Mouse (Mus musculus): ENCODE data around the gene Gpr3. TPM values are rescaled to one million over a fixed set of nuclear protein-coding genes. Genes with fewer than 3 reads are reported as not detected.

The Gpr3 gene
- polyA plus RNA-seq, 1 experiment, result not detected

DNA sequence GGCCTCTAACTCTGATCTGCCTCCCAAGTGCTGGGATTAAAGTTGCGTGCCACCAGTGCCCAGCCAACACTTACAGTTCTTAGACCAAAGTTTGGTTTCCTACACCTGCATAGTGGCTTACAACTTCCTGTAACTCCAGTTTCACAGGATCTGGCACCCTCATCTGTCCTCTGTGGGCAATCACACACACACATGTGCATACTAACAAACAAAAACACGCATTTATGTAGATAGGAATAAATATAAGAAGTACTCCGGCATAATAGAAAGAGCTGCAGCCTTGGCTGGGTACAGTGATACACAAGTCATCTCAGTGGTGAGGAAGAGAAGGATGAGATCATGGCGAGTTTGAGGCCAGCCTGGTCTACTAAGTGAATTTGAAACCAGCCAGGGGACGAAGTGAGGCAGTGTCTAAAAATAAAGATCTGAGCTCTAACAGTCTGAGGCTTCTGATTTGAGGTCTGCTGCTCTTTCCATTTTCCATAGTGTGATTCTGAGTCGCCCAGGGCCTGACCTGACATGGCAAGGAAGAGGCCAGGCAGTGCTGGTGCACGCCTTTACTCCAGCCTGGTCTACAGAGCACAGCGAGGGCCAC is 29.8 kb downstream of the Gpr3 start:
- Histone ChIP-seq H3K36me3 (ENCODE audit: control insufficient read depth, insufficient read depth, low read length) (peaks cover 47% of the 10 kb centered on the region), H3K27ac (ENCODE audit: insufficient read depth, low read depth, low read length) (no peak overlapping the region), H3K27me3 (ENCODE audit: control insufficient read depth, insufficient read depth, low read length) (no peaks in the 10 kb centered on the region), H3K4me3 (ENCODE audit: low read depth, low read length) (no peak overlapping the region), H3K4me1 (ENCODE audit: control insufficient read depth, insufficient read depth, insufficient read length, low read length) (peaks cover 17% of the 10 kb centered on the region)
- TF ChIP-seq CTCF (IDR thresholded peaks at IDR 0.05; ENCODE audit: extremely low read depth, insufficient read length, insufficient replicate concordance, low read depth, low read length) (no peak), POLR2A (IDR thresholded peaks at IDR 0.05; ENCODE audit: low read depth, low read length) (no peak)
- WGBS, result 82% methylated on average over 8 of the region's 8 CpGs

DNA sequence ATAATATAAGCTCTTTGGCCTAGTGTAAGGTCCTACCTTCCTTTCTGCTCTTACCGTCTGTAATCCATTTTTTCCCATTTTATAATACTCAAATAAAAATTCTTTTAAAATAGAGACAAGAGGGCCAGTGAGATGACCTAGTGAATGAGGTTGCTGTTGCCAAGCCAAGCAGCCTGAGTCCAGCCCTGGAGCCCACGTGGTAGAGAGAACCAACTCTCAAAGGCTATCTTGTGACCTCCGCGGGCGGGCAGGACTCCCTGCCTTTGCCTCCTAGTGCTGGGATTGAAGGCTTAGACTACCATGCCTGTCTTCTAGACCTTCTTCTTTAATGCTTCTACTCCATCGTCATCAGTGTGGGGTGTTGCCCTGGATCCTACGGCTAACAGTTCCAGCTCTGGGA is 33.1 kb downstream of the Gpr3 start:
- H3K36me3 ChIP-seq (ENCODE audit: control insufficient read depth, insufficient read depth, low read length), result peaks cover 32% of the 10 kb centered on the region
- H3K4me1 ChIP-seq (ENCODE audit: control insufficient read depth, insufficient read depth, insufficient read length, low read length), result peaks cover 36% of the 10 kb centered on the region
- H3K27ac ChIP-seq (ENCODE audit: insufficient read depth, low read depth, low read length), result no peak overlapping the region
- WGBS, result 92% methylated on average over 7 of the region's 7 CpGs
- TF ChIP-seq POLR2A (IDR thresholded peaks at IDR 0.05; ENCODE audit: low read depth, low read length), result no peak
- no peak for TF ChIP-seq CTCF (IDR thresholded peaks at IDR 0.05; ENCODE audit: extremely low read depth, insufficient read length, insufficient replicate concordance, low read depth, low read length)
- no peaks in the 10 kb centered on the region for H3K27me3 ChIP-seq (ENCODE audit: control insufficient read depth, insufficient read depth, low read length)
- no peak overlapping the region for H3K4me3 ChIP-seq (ENCODE audit: low read depth, low read length)

DNA sequence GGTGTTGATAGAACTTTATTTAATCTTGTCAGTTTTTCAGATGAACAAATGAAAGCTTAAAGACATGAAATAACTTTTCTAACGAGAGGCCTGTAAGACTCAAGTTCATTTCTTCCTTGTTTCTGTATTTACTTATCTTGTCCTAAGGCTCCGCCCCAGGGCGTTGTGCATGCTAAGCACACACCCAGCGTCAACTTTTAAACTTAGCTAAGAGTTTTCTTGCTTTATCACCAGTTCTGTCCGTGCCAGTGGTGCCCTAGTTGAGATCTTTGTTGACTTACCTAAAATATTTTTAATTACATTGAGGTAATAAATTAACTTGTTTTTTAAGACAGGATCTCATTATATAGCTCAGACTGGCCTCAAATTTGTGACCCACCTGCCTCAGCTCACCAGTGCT is 34.0 kb downstream of the Gpr3 start:
- TF ChIP-seq POLR2A (IDR thresholded peaks at IDR 0.05; ENCODE audit: low read depth, low read length) (no peak), CTCF (IDR thresholded peaks at IDR 0.05; ENCODE audit: extremely low read depth, insufficient read length, insufficient replicate concordance, low read depth, low read length) (no peak)
- Histone ChIP-seq H3K4me1 (ENCODE audit: control insufficient read depth, insufficient read depth, insufficient read length, low read length) (peaks cover 38% of the 10 kb centered on the region), H3K4me3 (ENCODE audit: low read depth, low read length) (no peak overlapping the region), H3K36me3 (ENCODE audit: control insufficient read depth, insufficient read depth, low read length) (peaks cover 32% of the 10 kb centered on the region), H3K27me3 (ENCODE audit: control insufficient read depth, insufficient read depth, low read length) (no peaks in the 10 kb centered on the region), H3K27ac (ENCODE audit: insufficient read depth, low read depth, low read length) (peak overlapping the region; percentile 75)
- 25% methylated on average over 5 of the region's 5 CpGs for WGBS

DNA sequence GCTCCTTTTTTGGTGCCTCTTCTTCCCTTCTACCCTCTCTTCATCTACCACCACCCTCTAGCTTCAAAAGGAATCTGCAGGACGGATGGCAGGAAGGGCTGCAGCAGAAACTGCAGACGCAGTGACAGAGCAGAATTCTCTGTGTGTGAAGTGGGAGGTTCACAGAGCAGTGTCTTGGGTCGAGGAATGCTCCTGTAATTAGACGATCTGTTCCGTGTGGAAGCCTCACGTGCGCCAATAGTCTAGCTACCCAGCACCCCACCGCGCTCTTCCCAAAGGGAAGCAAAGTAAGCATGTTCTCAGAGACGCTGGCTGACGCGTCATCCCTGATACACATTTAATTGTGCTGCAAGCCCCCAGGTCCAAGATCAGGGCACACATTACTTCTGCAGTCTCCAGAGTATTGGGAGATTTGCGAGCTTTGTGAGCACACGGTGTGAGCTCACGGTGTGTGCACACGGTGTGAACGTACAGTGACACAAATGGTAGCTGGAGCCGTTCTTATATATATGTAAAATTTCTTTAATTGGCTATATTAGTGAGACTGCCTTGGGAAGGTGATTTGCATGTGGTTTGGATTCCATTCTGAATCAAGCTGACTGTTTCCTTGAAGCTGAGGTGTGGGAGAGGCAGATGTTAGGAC is 35.5 kb downstream of the Gpr3 start:
- TF ChIP-seq CTCF (IDR thresholded peaks at IDR 0.05; ENCODE audit: extremely low read depth, insufficient read length, insufficient replicate concordance, low read depth, low read length), result no peak
- no peak for TF ChIP-seq POLR2A (IDR thresholded peaks at IDR 0.05; ENCODE audit: low read depth, low read length)
- no peak overlapping the region for H3K4me3 ChIP-seq (ENCODE audit: low read depth, low read length)
- peaks cover 29% of the 10 kb centered on the region for H3K36me3 ChIP-seq (ENCODE audit: control insufficient read depth, insufficient read depth, low read length)
- no peak overlapping the region for H3K27ac ChIP-seq (ENCODE audit: insufficient read depth, low read depth, low read length)
- 87% methylated on average over 18 of the region's 18 CpGs for WGBS
- no peaks in the 10 kb centered on the region for H3K27me3 ChIP-seq (ENCODE audit: control insufficient read depth, insufficient read depth, low read length)
- H3K4me1 ChIP-seq (ENCODE audit: control insufficient read depth, insufficient read depth, insufficient read length, low read length), result peaks cover 42% of the 10 kb centered on the region

DNA sequence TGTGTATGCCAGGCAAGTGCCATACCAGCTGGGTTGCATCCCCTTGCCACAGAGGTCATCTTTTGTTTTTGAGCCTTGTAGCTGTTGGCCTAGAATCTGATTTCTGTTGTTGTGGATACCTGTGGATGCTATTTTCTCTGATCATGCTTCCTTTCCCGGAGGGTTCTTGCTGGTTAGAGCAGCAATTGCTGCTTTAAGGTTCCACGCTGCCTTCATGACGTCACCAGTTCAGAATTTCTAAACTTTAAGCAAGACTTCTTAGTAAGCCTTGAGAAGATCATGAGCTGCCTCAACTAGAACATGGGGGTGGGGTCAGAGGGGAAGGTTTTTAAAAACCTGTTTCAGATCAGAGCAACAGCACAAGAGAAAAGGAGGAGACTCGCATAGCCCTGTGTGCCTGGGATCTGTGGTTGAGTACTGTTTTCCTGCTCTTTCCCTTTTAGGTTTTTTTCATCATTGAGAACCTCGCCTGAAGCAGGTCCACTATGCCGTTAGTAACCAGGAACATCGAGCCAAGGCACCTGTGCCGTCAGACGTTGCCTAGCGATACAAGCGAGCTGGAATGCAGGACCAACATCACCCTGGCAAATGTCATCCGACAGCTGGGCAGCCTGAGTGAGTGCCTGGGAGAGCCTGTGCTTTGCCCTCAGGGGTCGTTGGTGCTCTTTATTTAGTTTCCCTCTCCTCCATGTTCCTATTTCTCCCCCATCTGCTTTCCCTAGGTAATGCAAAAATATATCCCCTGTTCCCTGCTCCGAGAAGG is 36.2 kb downstream of the Gpr3 start:
- 61% methylated on average over 14 of the region's 14 CpGs for WGBS
- no peak overlapping the region for H3K4me3 ChIP-seq (ENCODE audit: low read depth, low read length)

DNA sequence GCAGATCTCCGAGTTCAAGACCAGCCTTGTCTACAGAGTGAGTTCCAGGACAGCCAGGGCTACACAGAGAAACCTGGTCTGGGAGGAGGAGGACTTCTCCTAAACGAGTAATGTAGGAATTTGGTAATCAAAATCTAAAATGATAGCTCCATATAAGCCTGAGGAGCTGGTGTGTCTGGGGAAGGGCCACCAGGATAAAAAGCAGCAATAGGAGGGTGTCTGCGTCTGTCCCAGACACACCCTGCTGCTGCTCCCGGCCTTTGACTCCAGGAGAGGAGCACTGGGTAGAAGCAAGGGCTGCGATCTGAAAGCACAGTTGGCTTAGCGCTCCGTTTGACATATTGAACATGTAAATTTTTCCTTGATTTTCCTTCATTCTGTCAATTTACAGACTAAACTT is 37.1 kb downstream of the Gpr3 start:
- 28% methylated on average over 7 of the region's 7 CpGs for WGBS
- peak; percentile 10; the same call in 1 of the 2 replicates for TF ChIP-seq CTCF (IDR thresholded peaks at IDR 0.05; ENCODE audit: extremely low read depth, insufficient read length, insufficient replicate concordance, low read depth, low read length)
- no peak for TF ChIP-seq POLR2A (IDR thresholded peaks at IDR 0.05; ENCODE audit: low read depth, low read length)
- Histone ChIP-seq H3K27ac (ENCODE audit: insufficient read depth, low read depth, low read length) (peak overlapping the region; percentile 84), H3K36me3 (ENCODE audit: control insufficient read depth, insufficient read depth, low read length) (peaks cover 24% of the 10 kb centered on the region), H3K4me1 (ENCODE audit: control insufficient read depth, insufficient read depth, insufficient read length, low read length) (peaks cover 53% of the 10 kb centered on the region), H3K4me3 (ENCODE audit: low read depth, low read length) (no peak overlapping the region), H3K27me3 (ENCODE audit: control insufficient read depth, insufficient read depth, low read length) (no peaks in the 10 kb centered on the region)

More for the DNA sequence above, 36.2 kb downstream of the Gpr3 start:
- H3K36me3 ChIP-seq (ENCODE audit: control insufficient read depth, insufficient read depth, low read length), result peaks cover 30% of the 10 kb centered on the region
- H3K27me3 ChIP-seq (ENCODE audit: control insufficient read depth, insufficient read depth, low read length), result no peaks in the 10 kb centered on the region
- peak overlapping the region; percentile 84 for H3K27ac ChIP-seq (ENCODE audit: insufficient read depth, low read depth, low read length)
- TF ChIP-seq POLR2A (IDR thresholded peaks at IDR 0.05; ENCODE audit: low read depth, low read length) (no peak), CTCF (IDR thresholded peaks at IDR 0.05; ENCODE audit: extremely low read depth, insufficient read length, insufficient replicate concordance, low read depth, low read length) (no peak)
- peaks cover 46% of the 10 kb centered on the region for H3K4me1 ChIP-seq (ENCODE audit: control insufficient read depth, insufficient read depth, insufficient read length, low read length)

DNA sequence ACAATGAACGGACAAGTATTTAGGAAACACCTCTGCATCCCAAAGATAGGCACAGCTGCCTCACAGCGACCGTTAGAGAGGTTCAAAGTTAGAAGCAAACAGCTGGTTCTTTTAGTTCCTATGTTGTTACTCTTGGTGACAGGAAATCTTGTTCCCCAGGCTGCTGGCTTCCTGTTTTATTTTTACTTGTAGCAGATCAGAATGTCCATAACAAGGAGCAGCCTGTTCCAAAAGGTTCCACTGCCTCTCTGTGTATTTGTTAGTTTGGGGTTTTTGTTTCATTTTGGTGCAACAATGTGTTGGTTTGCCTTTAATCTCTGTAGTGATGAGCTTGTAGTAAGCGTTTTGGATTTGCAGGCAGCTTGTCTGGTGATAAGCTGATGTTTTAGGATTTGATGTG is 38.0 kb downstream of the Gpr3 start:
- Histone ChIP-seq H3K27me3 (ENCODE audit: control insufficient read depth, insufficient read depth, low read length) (no peaks in the 10 kb centered on the region), H3K36me3 (ENCODE audit: control insufficient read depth, insufficient read depth, low read length) (peaks cover 20% of the 10 kb centered on the region), H3K4me1 (ENCODE audit: control insufficient read depth, insufficient read depth, insufficient read length, low read length) (peaks cover 56% of the 10 kb centered on the region), H3K4me3 (ENCODE audit: low read depth, low read length) (no peak overlapping the region), H3K27ac (ENCODE audit: insufficient read depth, low read depth, low read length) (peak overlapping the region; percentile 65)
- WGBS, result 43% methylated on average over 4 of the region's 4 CpGs
- TF ChIP-seq POLR2A (IDR thresholded peaks at IDR 0.05; ENCODE audit: low read depth, low read length) (no peak), CTCF (IDR thresholded peaks at IDR 0.05; ENCODE audit: extremely low read depth, insufficient read length, insufficient replicate concordance, low read depth, low read length) (no peak)

Measured in small intestine, adult 2 months (tissue).